Mouse (Mus musculus) cerebellum, adult 2 months (tissue): Measurements from ENCODE around the gene Fbxw20.
"Not testable (repeated sequence)": the region's sequence is repeated elsewhere in the genome, so short reads cannot be mapped to it uniquely, and the experiment has no call there.

Source experiments
- CTCF ChIP-seq: fragments of 200-500 bp; IDR thresholded peaks from 2 replicates; pipeline ENCODE4 v1.5.1; 2011; ENCODE audit warnings: low read depth, mild to moderate bottlenecking, control low read depth, low read length, moderate library complexity, borderline replicate concordance; ENCODE audit not compliant: insufficient read depth
- POLR2A ChIP-seq: fragments of 200-500 bp; IDR thresholded peaks from 2 replicates; pipeline ENCODE4 v1.6.1; 2011; ENCODE audit warnings: low read length, control low read depth, borderline replicate concordance; ENCODE audit not compliant: insufficient read depth

DNA sequence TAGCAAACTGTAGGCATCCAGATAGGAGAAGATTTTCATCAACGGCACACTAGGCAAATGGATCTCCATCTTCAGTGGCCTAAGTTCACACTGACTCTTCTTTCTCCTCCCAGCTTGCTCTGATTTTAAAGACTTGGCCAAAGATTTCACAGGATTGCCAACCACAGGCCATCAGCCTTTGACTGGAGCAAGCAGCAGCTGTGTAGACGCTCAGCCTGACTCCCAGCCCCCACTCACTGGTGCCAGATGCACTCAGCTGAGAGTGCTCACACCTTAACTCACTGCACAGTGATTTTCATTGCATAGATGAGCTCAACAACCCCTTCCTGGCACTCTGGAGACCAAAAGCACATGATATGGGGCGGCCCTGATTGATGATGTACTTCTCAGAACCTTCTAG, 38.7 kb downstream of the Fbxw20 start, which contains the start of gene Fbxw13:
- TF ChIP-seq CTCF, POLR2A: not testable (repeated sequence)
